Mouse (Mus musculus) activated CD4-positive, CD25-positive, alpha-beta regulatory T cell, adult 4 months (primary cell): ENCODE results near the gene C130032M10Rik. TPM values are rescaled to one million over a fixed set of nuclear protein-coding genes. Genes with fewer than 3 reads are reported as not detected.
"Not testable (repeated sequence)": the region's sequence is repeated elsewhere in the genome, so short reads cannot be mapped to it uniquely, and the experiment has no call there.

ENCODE experiments used
- ATAC-seq: one replicate; pipeline ENCODE4 v1.8.0; 2017
- polyA plus RNA-seq, 2 experiments: library from polyadenylated mRNA; unstranded; fragments of 100-300 nt; shearing (Covaris generic); gene quantifications; one replicate each; pipeline ENCODE4 v1.2.1; 2017

The C130032M10Rik gene
- polyA plus RNA-seq, 2 experiments from 2014 or later = not detected

GRCm38 (mm10) chr9:114518812-114519477 is 3.4 kb downstream of the C130032M10Rik start:
- no peak for ATAC-seq

- ATAC-seq = not testable (repeated sequence)
Measured at GRCm38 (mm10) chr9:114520529-114520928, 5.0 kb downstream of the C130032M10Rik start.

- no peak for ATAC-seq
Measured at GRCm38 (mm10) chr9:114522041-114522440, 6.5 kb downstream of the C130032M10Rik start.

GRCm38 (mm10) chr9:114522501-114522900 is 7.0 kb downstream of the C130032M10Rik start:
- ATAC-seq = no peak

GRCm38 (mm10) chr9:114525073-114525633 is 9.7 kb downstream of the C130032M10Rik start:
- no peak for ATAC-seq

GRCm38 (mm10) chr9:114525891-114526290 is 10.4 kb downstream of the C130032M10Rik start:
- no peak for ATAC-seq

- ATAC-seq = no peak
Measured at GRCm38 (mm10) chr9:114526581-114526980, 11.1 kb downstream of the C130032M10Rik start.

GRCm38 (mm10) chr9:114527085-114527484 is 11.6 kb downstream of the C130032M10Rik start:
- ATAC-seq = peak; percentile 85

GRCm38 (mm10) chr9:114527992-114528679 is 12.6 kb downstream of the C130032M10Rik start:
- ATAC-seq = no peak

- ATAC-seq = no peak
Measured at GRCm38 (mm10) chr9:114528680-114529048, 13.2 kb downstream of the C130032M10Rik start.

- ATAC-seq = no peak
Measured at GRCm38 (mm10) chr9:114531276-114531675, 15.8 kb downstream of the C130032M10Rik start.

GRCm38 (mm10) chr9:114533848-114534247 is 18.4 kb downstream of the C130032M10Rik start:
- ATAC-seq = no peak

- no peak for ATAC-seq
Measured at GRCm38 (mm10) chr9:114534747-114535517, 19.4 kb downstream of the C130032M10Rik start.

GRCm38 (mm10) chr9:114536628-114537027 is 21.1 kb downstream of the C130032M10Rik start:
- ATAC-seq = no peak

GRCm38 (mm10) chr9:114538996-114539563 is 23.6 kb downstream of the C130032M10Rik start:
- ATAC-seq = no peak

GRCm38 (mm10) chr9:114541279-114541741 is 25.8 kb downstream of the C130032M10Rik start:
- no peak for ATAC-seq

GRCm38 (mm10) chr9:114543882-114544753 is 28.6 kb downstream of the C130032M10Rik start:
- no peak for ATAC-seq

- no peak for ATAC-seq
Measured at GRCm38 (mm10) chr9:114544754-114545393, 29.4 kb downstream of the C130032M10Rik start.

GRCm38 (mm10) chr9:114546765-114547164 is 31.3 kb downstream of the C130032M10Rik start:
- ATAC-seq = peak; percentile 82

- no peak for ATAC-seq
Measured at GRCm38 (mm10) chr9:114547643-114548077, 32.2 kb downstream of the C130032M10Rik start.

- ATAC-seq = no peak
Measured at GRCm38 (mm10) chr9:114548496-114548895, 33.0 kb downstream of the C130032M10Rik start.
